Mouse (Mus musculus): ENCODE results near the gene Dhx37.
"Not testable (repeated sequence)": the region's sequence is repeated elsewhere in the genome, so short reads cannot be mapped to it uniquely, and the experiment has no call there.

- not testable (repeated sequence) for TF ChIP-seq USF2 (IDR thresholded peaks at IDR 0.05; ENCODE audit: borderline replicate concordance in 1 of 2, insufficient read depth in 1 of 2, low read depth in 1 of 2, low read length in 2 of 2); HCFC1 (IDR thresholded peaks at IDR 0.05; ENCODE audit: low read depth, low read length); POLR2A (IDR thresholded peaks at IDR 0.05; ENCODE audit: control insufficient read depth in 1 of 2, insufficient read depth in 1 of 2, low read depth in 1 of 2, low read length in 2 of 2, poor library complexity in 1 of 2); CTCF (IDR thresholded peaks at IDR 0.05 in 2 of 3, conservative IDR thresholded peaks at IDR 0.05 in 1 of 3; ENCODE audit: control insufficient read depth in 1 of 3, insufficient read depth in 1 of 3, low read depth in 2 of 3, low read length in 3 of 3, poor library complexity in 1 of 3, severe bottlenecking in 1 of 3); GABPA (IDR thresholded peaks at IDR 0.05; ENCODE audit: low read depth, low read length); MXI1 (IDR thresholded peaks at IDR 0.05; ENCODE audit: low read depth, low read length); EP300 (IDR thresholded peaks at IDR 0.05; ENCODE audit: low read depth in 1 of 2, low read length in 2 of 2)
Observed at GRCm38 (mm10) chr5:125412536-125412935, 21.4 kb downstream of the Dhx37 start.

All from MEL (cell line).